Mouse (Mus musculus) neural tube, embryonic 14.5 days (tissue): ENCODE results near the gene Dcxr. TPM values are rescaled to one million over a fixed set of nuclear protein-coding genes. Genes with fewer than 3 reads are reported as not detected.
"Not testable (repeated sequence)": the region's sequence is repeated elsewhere in the genome, so short reads cannot be mapped to it uniquely, and the experiment has no call there.

Experiments
- ATAC-seq: fragments of 200-750 bp; cut with Nextera tagmentation; 2 replicates; pipeline ENCODE4 v1.8.0; 2017; ENCODE audit warnings: low read depth, mild to moderate bottlenecking, moderate TSS enrichment, moderate library complexity
- H3K27ac ChIP-seq: fragments of 300-500 bp; sonication (generic); 2 replicates; pipeline ENCODE4 v1.5.1; 2014; ENCODE audit warnings: low read depth, mild to moderate bottlenecking, control low read depth, low read length, moderate library complexity, mixed read lengths
- H3K27me3 ChIP-seq: fragments of 300-500 bp; sonication (generic); 2 replicates; pipeline ENCODE4 v1.6.1; 2014; ENCODE audit warnings: low read length; ENCODE audit not compliant: control insufficient read depth, insufficient read depth
- H3K36me3 ChIP-seq: fragments of 300-500 bp; sonication (generic); 2 replicates; pipeline ENCODE4 v1.6.1; 2014; ENCODE audit warnings: low read length, mixed read lengths; ENCODE audit not compliant: control insufficient read depth, insufficient read depth
- H3K4me1 ChIP-seq: fragments of 300-500 bp; sonication (generic); 2 replicates; pipeline ENCODE4 v1.6.1; 2014; ENCODE audit warnings: low read length; ENCODE audit not compliant: control insufficient read depth, insufficient read depth
- H3K4me2 ChIP-seq: fragments of 300-500 bp; sonication (generic); 2 replicates; pipeline ENCODE4 v1.6.1; 2014; ENCODE audit warnings: mild to moderate bottlenecking, low read depth, low read length, control low read depth
- H3K4me3 ChIP-seq: fragments of 300-500 bp; sonication (generic); 2 replicates; pipeline ENCODE4 v1.5.1; 2014; ENCODE audit warnings: low read depth, low read length, control low read depth, mixed read lengths
- H3K9ac ChIP-seq: fragments of 300-500 bp; sonication (generic); replicated peaks from 2 replicates; pipeline ENCODE4 v1.6.1; 2014; ENCODE audit warnings: low read depth, mild to moderate bottlenecking, control low read depth, low read length, mixed read lengths
- H3K9me3 ChIP-seq: fragments of 300-500 bp; sonication (generic); 2 replicates; pipeline ENCODE4 v1.6.1; 2016; ENCODE audit warnings: low read length; ENCODE audit not compliant: control insufficient read depth
- WGBS: fragments of 180-500 bp; shearing (Covaris S2); extraction: QIAGEN DNeasy Blood & Tissue Kit; methylation state at CpG from one replicate; pipeline ENCODE4 v1.1.7; 2014; 5-methylcytosine and 5-hydroxymethylcytosine counted together
- polyA plus RNA-seq: library from polyadenylated mRNA; unstranded; fragments of >200 nt; fragmentation: Nextera tagmentation; extraction: Ambion mirVana; gene quantifications from 2 replicates; pipeline ENCODE4 v1.2.1, GENCODE M21; 2014

Gene Dcxr
- polyA plus RNA-seq, 1 experiment from 2014 or later, result 10.5 TPM

DNA sequence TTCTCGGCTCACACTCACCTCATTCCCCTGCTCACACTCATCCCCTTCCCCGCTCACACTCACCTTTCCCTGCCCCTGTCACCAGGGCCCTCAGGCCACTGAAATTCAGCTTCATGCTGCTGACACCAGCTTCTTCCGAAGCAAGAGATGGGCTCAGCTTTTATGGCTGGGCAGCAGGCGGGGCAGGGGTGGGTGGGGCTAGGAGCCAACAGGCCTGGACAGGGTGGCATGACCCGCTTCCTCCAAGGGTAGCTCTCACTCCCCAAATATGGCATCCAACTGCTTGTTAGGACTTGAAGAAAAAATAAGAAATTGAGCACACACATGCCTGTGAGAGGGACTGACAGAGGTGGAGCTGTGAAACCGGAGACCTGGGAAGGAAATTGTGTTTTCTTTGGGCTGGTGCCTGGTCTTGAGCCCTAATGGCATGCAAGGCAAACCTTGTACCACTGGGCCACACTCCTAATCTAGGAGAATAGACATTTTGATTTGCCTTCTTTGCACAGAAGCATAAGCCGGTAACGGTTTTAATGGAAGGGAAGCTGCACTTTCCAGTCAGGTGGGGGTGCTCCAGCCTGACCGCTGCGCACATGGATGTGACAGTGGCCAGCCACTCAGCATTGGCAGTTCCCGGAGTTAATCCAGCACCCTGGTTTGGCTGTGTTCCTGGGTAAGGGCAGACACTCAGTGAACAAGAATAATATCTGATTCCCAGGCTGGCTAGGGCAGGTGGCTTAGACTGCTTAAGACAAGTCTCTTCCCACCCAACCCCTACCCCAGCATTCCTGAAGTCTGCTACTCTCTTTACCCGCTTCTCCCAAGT lies 5.0 kb upstream of the Dcxr start, which contains the start of gene Cbr2:
Gene Cbr2 (minus strand): TSS at position 257 of the 823 bp plus-strand sequence.
- Histone ChIP-seq H3K9me3 (no peaks in the 10 kb centered on the region), H3K9ac (no peak within 1 kb of the TSS), H3K4me2 (no peak within 1 kb of the TSS), H3K4me3 (no peak within 1 kb of the TSS), H3K4me1 (no peaks in the 10 kb centered on the region), H3K27me3 (no peaks in the 10 kb centered on the region), H3K36me3 (no peaks in the 10 kb centered on the region), H3K27ac (no peak within 1 kb of the TSS)
- 78% methylated on average over 12 of the region's 12 CpGs for WGBS
- ATAC-seq, result no peak

GRCm38 (mm10) chr11:120731395-120731794 lies 4.3 kb upstream of the Dcxr start:
- Histone ChIP-seq H3K4me2 (no peak overlapping the region), H3K4me1 (no peaks in the 10 kb centered on the region), H3K36me3 (no peaks in the 10 kb centered on the region), H3K9me3 (no peaks in the 10 kb centered on the region), H3K9ac (no peak overlapping the region), H3K4me3 (no peak overlapping the region), H3K27ac (no peak overlapping the region), H3K27me3 (no peaks in the 10 kb centered on the region)
- WGBS, result 94% methylated on average over 1 of the region's 1 CpGs
- no peak for ATAC-seq

GRCm38 (mm10) chr11:120730331-120730870 lies 3.3 kb upstream of the Dcxr start:
- no peaks in the 10 kb centered on the region for H3K4me1 ChIP-seq
- no peaks in the 10 kb centered on the region for H3K27me3 ChIP-seq
- H3K9me3 ChIP-seq, result no peaks in the 10 kb centered on the region
- no peaks in the 10 kb centered on the region for H3K36me3 ChIP-seq
- H3K4me3 ChIP-seq, result no peak overlapping the region
- 87% methylated on average over 10 of the region's 10 CpGs for WGBS
- no peak overlapping the region for H3K4me2 ChIP-seq
- no peak overlapping the region for H3K9ac ChIP-seq
- no peak for ATAC-seq
- H3K27ac ChIP-seq, result no peak overlapping the region

DNA sequence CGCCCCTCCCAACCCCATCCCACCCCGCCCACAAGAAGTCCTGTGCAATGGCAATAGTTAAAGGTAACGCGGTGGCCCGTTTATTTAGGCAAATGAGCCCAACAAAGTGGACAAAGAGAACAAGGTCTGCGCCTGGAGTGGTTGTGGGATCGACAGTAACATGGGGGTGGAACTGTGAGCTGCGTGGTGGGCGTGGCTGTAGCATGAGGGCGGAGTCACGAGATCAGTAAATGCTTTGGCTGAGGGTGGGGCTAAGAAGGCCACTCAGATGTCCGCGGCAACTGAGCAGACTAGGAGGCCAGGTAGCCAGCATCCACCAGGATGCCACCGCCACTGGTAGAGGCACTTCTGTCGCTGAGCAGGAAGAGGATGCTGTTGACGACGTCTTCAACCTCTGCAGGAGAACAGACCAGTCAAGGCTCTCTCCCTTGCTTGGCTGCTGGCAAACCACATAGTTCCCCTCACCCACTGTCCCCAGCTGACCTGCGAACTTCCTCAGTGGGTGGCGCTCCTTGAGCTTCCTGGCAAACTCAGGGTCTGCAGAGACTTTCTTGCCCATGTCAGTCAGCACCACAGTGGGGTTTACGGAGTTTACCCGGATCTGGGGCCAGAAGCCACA lies 2.5 kb upstream of the Dcxr start:
- not testable (repeated sequence) for H3K9me3 ChIP-seq, H3K4me1 ChIP-seq, H3K27me3 ChIP-seq, H3K36me3 ChIP-seq, H3K4me3 ChIP-seq, H3K27ac ChIP-seq, H3K9ac ChIP-seq
- ATAC-seq, result peak; percentile 45; the same call in 1 of the 2 replicates
- 2% methylated on average over 17 of the region's 21 CpGs for WGBS
- 0 out of 2 replicates have a peak overlapping the region, but pooled peaks have one; percentile 11 for H3K4me2 ChIP-seq

DNA sequence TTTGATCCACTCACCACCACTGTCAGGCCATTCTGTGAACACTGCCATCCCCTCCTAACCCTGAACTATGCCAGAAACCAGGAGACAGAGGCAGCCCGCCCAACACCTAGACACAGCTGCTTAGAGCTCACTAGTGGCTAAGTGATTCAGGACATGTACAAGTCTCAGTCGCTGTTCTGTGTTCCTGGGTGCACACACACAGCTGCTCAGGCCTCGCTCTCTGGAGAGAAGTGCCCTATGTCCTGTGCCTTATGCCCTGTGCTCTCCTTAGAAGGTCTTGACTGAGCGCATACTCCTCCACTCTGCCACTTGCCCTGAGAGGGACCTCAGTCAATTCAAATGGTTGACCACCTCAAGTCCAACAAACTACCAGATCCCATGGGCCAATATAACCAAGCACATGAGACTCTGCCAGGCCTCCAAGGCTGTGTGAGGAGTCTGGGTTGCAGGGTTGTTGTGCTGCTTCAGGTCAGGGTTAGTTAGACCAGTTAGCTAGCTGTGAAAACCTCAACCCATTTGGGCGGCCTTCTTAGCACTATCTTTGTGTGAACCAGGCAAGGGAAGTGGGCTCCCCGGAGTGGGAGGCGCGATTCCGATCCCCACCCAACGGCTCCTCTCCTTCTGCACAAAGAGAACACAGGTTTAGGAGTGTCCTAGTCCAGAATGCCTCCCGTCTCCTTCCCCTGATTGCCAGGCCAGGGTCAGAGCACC lies 1.6 kb upstream of the Dcxr start:
- no peak overlapping the region for H3K27ac ChIP-seq
- no peaks in the 10 kb centered on the region for H3K27me3 ChIP-seq
- no peak overlapping the region for H3K9ac ChIP-seq
- no peak overlapping the region for H3K4me3 ChIP-seq
- H3K4me1 ChIP-seq, result no peaks in the 10 kb centered on the region
- no peak for ATAC-seq
- H3K9me3 ChIP-seq, result no peaks in the 10 kb centered on the region
- no peaks in the 10 kb centered on the region for H3K36me3 ChIP-seq
- H3K4me2 ChIP-seq, result no peak overlapping the region
- WGBS, result 63% methylated on average over 11 of the region's 11 CpGs

GRCm38 (mm10) chr11:120727564-120727963 lies 483 bp upstream of the Dcxr start:
- no peak overlapping the region for H3K4me2 ChIP-seq
- H3K4me1 ChIP-seq, result no peaks in the 10 kb centered on the region
- no peaks in the 10 kb centered on the region for H3K9me3 ChIP-seq
- WGBS, result 64% methylated on average over 12 of the region's 12 CpGs
- no peak overlapping the region for H3K27ac ChIP-seq
- H3K27me3 ChIP-seq, result no peaks in the 10 kb centered on the region
- H3K36me3 ChIP-seq, result no peaks in the 10 kb centered on the region
- ATAC-seq, result no peak
- no peak overlapping the region for H3K4me3 ChIP-seq
- H3K9ac ChIP-seq, result no peak overlapping the region

GRCm38 (mm10) chr11:120726243-120727168 lies 575 bp downstream of the Dcxr start:
- peak; percentile 25; the same call in 1 of the 2 replicates for ATAC-seq
- H3K4me2 ChIP-seq, result peak overlapping the region; percentile 75
- H3K36me3 ChIP-seq, result no peaks in the 10 kb centered on the region
- H3K27me3 ChIP-seq, result no peaks in the 10 kb centered on the region
- peak overlapping the region; percentile 58 for H3K9ac ChIP-seq
- no peaks in the 10 kb centered on the region for H3K4me1 ChIP-seq
- H3K9me3 ChIP-seq, result no peaks in the 10 kb centered on the region
- WGBS, result 22% methylated on average over 32 of the region's 36 CpGs
- H3K27ac ChIP-seq, result no peak overlapping the region
- H3K4me3 ChIP-seq, result peak overlapping the region; percentile 44

- peaks cover 5% of the 10 kb centered on the region; the same call in 1 of the 2 replicates for H3K4me1 ChIP-seq
- no peaks in the 10 kb centered on the region for H3K9me3 ChIP-seq
- 90% methylated on average over 7 of the region's 7 CpGs for WGBS
- 0 out of 2 replicates have a peak, but pooled peaks cover 5% of the 10 kb centered on the region for H3K36me3 ChIP-seq
- no peak overlapping the region for H3K4me3 ChIP-seq
- no peak for ATAC-seq
- H3K27ac ChIP-seq, result no peak overlapping the region
- no peak overlapping the region for H3K4me2 ChIP-seq
- H3K27me3 ChIP-seq, result no peaks in the 10 kb centered on the region
- H3K9ac ChIP-seq, result no peak overlapping the region
Measured at GRCm38 (mm10) chr11:120723509-120723908, 3.6 kb downstream of the Dcxr start.
